ENCODE assay signal across 13 mouse cellular contexts in the genomic region with DNA sequence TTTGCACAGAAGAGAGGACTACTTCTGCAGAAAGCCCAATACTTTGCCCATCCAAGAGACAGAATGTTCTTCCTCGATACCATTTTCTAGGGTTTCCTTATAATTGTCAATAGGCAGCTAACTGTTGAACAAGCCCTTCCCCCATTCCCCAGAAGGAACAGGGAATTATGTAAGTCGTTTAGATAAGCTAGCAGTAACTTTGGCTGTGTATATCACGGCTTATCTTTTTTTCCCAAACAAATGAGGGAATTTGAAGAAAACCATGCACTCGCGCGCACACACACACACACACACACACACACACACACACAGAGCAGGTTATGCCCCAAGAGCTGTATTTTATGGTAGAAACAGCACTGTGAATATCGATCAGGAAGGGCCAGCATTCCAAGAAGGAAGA. TPM values are rescaled to one million over a fixed set of nuclear protein-coding genes. Genes with fewer than 3 reads are reported as not detected.
DNase-seq lines count a peak whose midpoint lies in the region; ATAC-seq lines count a peak whose summit lies in the region.
"Had no signal": no experiment of that assay in that cellular context is flagged by ENCODE, and none has a peak within 500 bp of the region (broad histone marks: within the 10 kb centered on the region; RNA-seq: fewer than 3 reads in every experiment).

No protein-coding gene starts in this region.

- no peaks in the 10 kb centered on the region for H3K36me3 ChIP-seq in heart, embryonic 16.5 days (ENCODE audit: control insufficient read depth, insufficient read depth)
- no peaks in the 10 kb centered on the region for H3K36me3 ChIP-seq in midbrain, embryonic 13.5 days
- H3K36me3 ChIP-seq in midbrain, embryonic 10.5 days = no peaks in the 10 kb centered on the region
- no peaks in the 10 kb centered on the region for H3K36me3 ChIP-seq in intestine, embryonic 16.5 days (ENCODE audit: control insufficient read depth, insufficient read depth, low read length)
- H3K36me3 ChIP-seq: forebrain, embryonic 12.5 days; lung, embryonic 15.5 days had no signal

- DNase-seq in heart, adult 18-20 months = no peak
- DNase-seq in midbrain, embryonic 10.5 days (ENCODE audit: low spot score) = no peak
- DNase-seq in urinary bladder, postnatal 14 days (ENCODE audit: low spot score) = no peak
- no peak for DNase-seq in gastrocnemius, postnatal 25 days
- DNase-seq: adrenal gland, postnatal 10 days; kidney, adult 2 months had no signal

- H3K9me3 ChIP-seq in heart, embryonic 16.5 days (replicated peaks; ENCODE audit: control insufficient read depth, low read length) = no peaks in the 10 kb centered on the region
- H3K9me3 ChIP-seq in midbrain, embryonic 13.5 days = no peaks in the 10 kb centered on the region
- H3K9me3 ChIP-seq in midbrain, embryonic 10.5 days (replicated peaks) = no peaks in the 10 kb centered on the region
- H3K9me3 ChIP-seq in intestine, embryonic 16.5 days (ENCODE audit: control insufficient read depth, low read length) = no peaks in the 10 kb centered on the region
- H3K9me3 ChIP-seq: forebrain, embryonic 12.5 days; lung, embryonic 15.5 days had no signal

- ATAC-seq in heart, embryonic 16.5 days (replicated peaks; ENCODE audit: extremely low read depth, insufficient read depth, low FRiP score) = no peak
- no peak for ATAC-seq in midbrain, embryonic 13.5 days
- peak; percentile 71 for ATAC-seq in intestine, embryonic 16.5 days

- H3K4me1 ChIP-seq in heart, embryonic 16.5 days (ENCODE audit: control insufficient read depth, insufficient read depth, low read length) = peaks cover 7% of the 10 kb centered on the region; the same call in 1 of the 2 replicates
- peaks cover 19% of the 10 kb centered on the region for H3K4me1 ChIP-seq in midbrain, embryonic 13.5 days (replicated peaks)
- peaks cover 16% of the 10 kb centered on the region for H3K4me1 ChIP-seq in midbrain, embryonic 10.5 days
- H3K4me1 ChIP-seq in intestine, embryonic 16.5 days (ENCODE audit: control insufficient read depth, insufficient read depth, low read length) = peaks cover 7% of the 10 kb centered on the region; the same call in 1 of the 2 replicates
- H3K4me1 ChIP-seq: lung, embryonic 15.5 days had no signal

- H3K4me2 ChIP-seq in heart, embryonic 16.5 days (ENCODE audit: low read depth, low read length) = peak overlapping the region; percentile 82
- H3K4me2 ChIP-seq in midbrain, embryonic 13.5 days (replicated peaks) = peak overlapping the region; percentile 79
- H3K4me2 ChIP-seq in intestine, embryonic 16.5 days (ENCODE audit: low read depth, low read length) = no peak overlapping the region

- no peak overlapping the region for H3K9ac ChIP-seq in heart, embryonic 16.5 days (ENCODE audit: low read length)
- no peak overlapping the region for H3K9ac ChIP-seq in midbrain, embryonic 13.5 days (replicated peaks)
- H3K9ac ChIP-seq in intestine, embryonic 16.5 days (ENCODE audit: low read depth, low read length) = no peak overlapping the region
- H3K9ac ChIP-seq: forebrain, embryonic 12.5 days; lung, embryonic 15.5 days had no signal

- H3K4me3 ChIP-seq in heart, embryonic 16.5 days (ENCODE audit: low read length) = peak overlapping the region; percentile 53
- H3K4me3 ChIP-seq in midbrain, embryonic 13.5 days (replicated peaks) = 0 out of 2 replicates have a peak overlapping the region, but pooled peaks have one; percentile 48
- H3K4me3 ChIP-seq in midbrain, embryonic 10.5 days = no peak overlapping the region
- H3K4me3 ChIP-seq in intestine, embryonic 16.5 days (ENCODE audit: low read length) = no peak overlapping the region

- WGBS in heart, embryonic 16.5 days = 50% methylated on average over 7 of the region's 7 CpGs
- 78% methylated on average over 7 of the region's 7 CpGs for WGBS in midbrain, embryonic 13.5 days
- 77% methylated on average over 7 of the region's 7 CpGs for WGBS in midbrain, embryonic 10.5 days
- 29% methylated on average over 7 of the region's 7 CpGs for WGBS in intestine, embryonic 16.5 days

- H3K27ac ChIP-seq in heart, embryonic 16.5 days (ENCODE audit: low read length) = no peak overlapping the region
- no peak overlapping the region for H3K27ac ChIP-seq in midbrain, embryonic 13.5 days
- no peak overlapping the region for H3K27ac ChIP-seq in midbrain, embryonic 10.5 days (replicated peaks)
- no peak overlapping the region for H3K27ac ChIP-seq in intestine, embryonic 16.5 days (ENCODE audit: low read length)
- H3K27ac ChIP-seq: forebrain, embryonic 12.5 days; lung, embryonic 15.5 days had no signal

- peaks cover 8% of the 10 kb centered on the region for H3K27me3 ChIP-seq in heart, embryonic 16.5 days (ENCODE audit: control insufficient read depth, insufficient read depth, low read length)
- peaks cover 38% of the 10 kb centered on the region for H3K27me3 ChIP-seq in midbrain, embryonic 13.5 days
- H3K27me3 ChIP-seq in midbrain, embryonic 10.5 days (ENCODE audit: low read depth, poor library complexity, severe bottlenecking) = peaks cover 52% of the 10 kb centered on the region
- peaks cover 20% of the 10 kb centered on the region for H3K27me3 ChIP-seq in intestine, embryonic 16.5 days (replicated peaks; ENCODE audit: control insufficient read depth, insufficient read depth, low read length)

RNA-seq across cellular contexts. Expression of gene Npy1r, which starts 1.8 kb away (rescaled TPM):
- polyA plus RNA-seq in heart, embryonic 16.5 days (2015; fragmentation: Nextera tagmentation; extraction: Ambion mirVana) = 2.5 and 4.0 TPM in 2 replicates
- 1 to 10 TPM; 2.1 to 2.7 TPM for total RNA-seq in heart, adult 18-20 months (2021)
- 3.2 and 3.4 TPM in 2 replicates for polyA plus RNA-seq in midbrain, embryonic 13.5 days (2015; fragmentation: Nextera tagmentation; extraction: Ambion mirVana)
- polyA plus RNA-seq in midbrain, embryonic 10.5 days (2016; fragmentation: Nextera tagmentation; extraction: Ambion mirVana) = 0.54 and 0.87 TPM in 2 replicates
- polyA plus RNA-seq in intestine, embryonic 16.5 days (2015; fragmentation: Nextera tagmentation; extraction: Ambion mirVana) = 1.3 TPM in 2 replicates
- total RNA-seq in gastrocnemius, postnatal 25 days (2021) = 1 to 10 TPM; 1.0 to 1.2 TPM
- total RNA-seq: granulocyte monocyte progenitor cell, adult 5-6 weeks; megakaryocyte-erythroid progenitor cell, adult 5-6 weeks had no signal

RNA-seq across cellular contexts. Expression of gene Npy5r, which starts 10.9 kb away (rescaled TPM):
- not detected in 2 replicates for polyA plus RNA-seq in heart, embryonic 16.5 days (2015; fragmentation: Nextera tagmentation; extraction: Ambion mirVana)
- not detected for total RNA-seq in heart, adult 18-20 months (2021)
- polyA plus RNA-seq in midbrain, embryonic 13.5 days (2015; fragmentation: Nextera tagmentation; extraction: Ambion mirVana) = 0.67 and 0.68 TPM in 2 replicates
- polyA plus RNA-seq in midbrain, embryonic 10.5 days (2016; fragmentation: Nextera tagmentation; extraction: Ambion mirVana) = 0.11 and 0.34 TPM in 2 replicates
- 0.07 and 0.13 TPM in 2 replicates for polyA plus RNA-seq in intestine, embryonic 16.5 days (2015; fragmentation: Nextera tagmentation; extraction: Ambion mirVana)
- not detected for total RNA-seq in gastrocnemius, postnatal 25 days (2021)
- total RNA-seq: granulocyte monocyte progenitor cell, adult 5-6 weeks; megakaryocyte-erythroid progenitor cell, adult 5-6 weeks had no signal
- polyA plus RNA-seq: forebrain, embryonic 12.5 days; lung, embryonic 15.5 days had no signal

Comparison
In these comparisons a context has a peak if more than half of its experiments do, and no peak if none do; other contexts are left out.
1. H3K4me3 ChIP-seq: peak in heart, embryonic 16.5 days (single experiment) and midbrain, embryonic 13.5 days (single experiment); none in midbrain, embryonic 10.5 days (single experiment) and intestine, embryonic 16.5 days (single experiment).